Mouse (Mus musculus) ES-Bruce4 (cell line): ENCODE measurements around the gene Odf3l1.
A peak's percentile ranks its signal among the peaks of the same experiment; 100 is the strongest.

Experiments
- CTCF ChIP-seq: IDR thresholded peaks from one replicate; pipeline ENCODE4 v1.8.1; 2011; ENCODE audit warnings: low read depth, low read length
- EP300 ChIP-seq: IDR thresholded peaks from 2 replicates; pipeline ENCODE4 v1.6.1; 2011; ENCODE audit warnings: low read depth, low read length; ENCODE audit not compliant: insufficient read depth
- POLR2A ChIP-seq: IDR thresholded peaks from one replicate; pipeline ENCODE4 v1.8.1; 2011; ENCODE audit warnings: low read length; ENCODE audit not compliant: insufficient read depth

DNA sequence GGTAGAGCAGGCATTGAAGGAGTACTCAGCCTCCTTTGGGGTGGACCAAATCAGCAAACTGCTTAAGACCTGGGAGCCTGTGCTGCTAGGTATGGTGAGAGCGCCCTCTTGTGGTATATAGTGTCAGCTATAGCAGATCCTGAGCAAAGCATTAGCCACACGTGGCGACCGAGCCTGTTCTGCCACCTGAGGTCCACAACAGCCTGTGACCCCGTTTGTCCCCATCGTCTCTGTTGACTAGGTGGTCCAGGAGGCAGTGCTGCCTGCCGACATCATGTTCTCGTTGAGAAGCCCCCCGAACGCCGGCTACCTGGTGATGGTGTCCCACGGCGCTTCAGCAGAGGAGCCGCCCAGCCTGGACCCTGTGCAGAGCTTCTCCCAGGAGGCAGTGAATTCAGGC lies 25.3 kb upstream of the Odf3l1 start:
- TF ChIP-seq EP300: no peak
- peak; percentile 86 for TF ChIP-seq CTCF
- no peak for TF ChIP-seq POLR2A
